Mouse (Mus musculus) thymus, adult 18-20 months (tissue): ENCODE results near the gene Npas2.
A peak's percentile ranks its signal among the peaks of the same experiment; 100 is the strongest.

Experiments
- DNase-seq, 2 experiments: peaks; one replicate each; pipeline ENCODE4 v3.0.0; 2022; ENCODE audit warnings: mixed read lengths in 2 of 2

The Npas2 gene

DNA sequence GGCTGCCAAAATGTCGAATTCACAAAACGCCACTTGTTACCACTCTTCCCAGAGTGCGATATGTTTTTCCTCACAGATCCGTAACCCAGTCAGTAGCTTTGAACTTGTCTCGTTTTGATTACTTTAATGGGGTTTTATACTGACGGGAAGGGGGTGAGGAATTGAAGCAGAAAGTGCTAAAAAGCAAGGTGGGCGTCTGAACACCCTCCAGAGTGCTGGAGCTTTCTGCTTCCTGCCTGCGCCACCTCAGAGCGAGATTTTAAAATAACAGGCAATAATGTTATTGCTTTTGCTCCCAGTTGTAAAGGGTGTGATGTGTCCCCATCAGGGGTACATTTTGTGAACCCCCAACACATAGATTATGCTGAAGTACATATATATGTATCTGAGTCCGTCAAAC is 145.3 kb downstream of the Npas2 start:
- no peak for DNase-seq

DNA sequence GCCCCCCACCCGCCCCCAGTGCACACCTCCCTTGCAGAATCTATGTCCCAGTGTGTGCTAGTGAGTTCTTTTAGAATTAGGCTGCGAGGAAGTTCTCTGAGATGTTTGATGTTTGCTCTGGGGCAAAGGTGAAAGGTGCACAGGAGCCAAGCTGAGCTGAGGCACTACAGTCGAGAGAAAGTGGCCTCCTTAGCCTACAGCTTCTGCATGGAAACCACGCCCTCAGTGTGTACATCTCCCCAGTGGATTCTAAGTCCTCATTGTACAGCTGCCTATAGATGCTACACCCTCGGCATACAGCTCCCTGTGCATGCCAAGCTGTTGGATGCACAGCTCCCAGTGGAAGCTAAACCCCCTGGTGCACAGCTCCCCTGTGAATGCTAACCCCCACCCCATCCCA is 145.9 kb downstream of the Npas2 start:
- no peak for DNase-seq

GRCm38 (mm10) chr1:39340156-39340555 is 146.6 kb downstream of the Npas2 start:
- DNase-seq, result no peak

- DNase-seq, result peak; percentile 18 to 26
Measured at GRCm38 (mm10) chr1:39340647-39341046, 147.1 kb downstream of the Npas2 start.

DNA sequence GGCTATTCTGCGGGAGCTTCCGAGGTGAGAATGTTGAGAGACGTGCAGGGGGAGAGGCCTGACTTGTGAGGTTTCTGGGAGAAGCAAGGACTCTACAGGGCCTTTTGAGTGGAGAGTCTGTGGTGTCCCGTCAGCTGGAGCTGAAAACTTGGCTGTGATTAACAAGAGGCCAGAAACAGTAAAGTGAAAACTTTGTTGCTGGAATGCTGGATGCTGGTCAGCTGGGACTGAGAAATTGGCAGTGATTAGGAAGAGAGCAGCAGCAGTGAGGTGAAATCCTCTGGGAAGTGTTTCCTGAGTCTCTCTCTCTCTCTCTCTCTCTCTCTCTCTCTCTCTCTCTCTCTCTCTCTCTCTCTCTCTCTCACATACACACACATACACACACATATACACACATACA is 148.3 kb downstream of the Npas2 start:
- DNase-seq, result no peak

- DNase-seq, result no peak
Measured at GRCm38 (mm10) chr1:39343242-39343641, 149.7 kb downstream of the Npas2 start.

DNA sequence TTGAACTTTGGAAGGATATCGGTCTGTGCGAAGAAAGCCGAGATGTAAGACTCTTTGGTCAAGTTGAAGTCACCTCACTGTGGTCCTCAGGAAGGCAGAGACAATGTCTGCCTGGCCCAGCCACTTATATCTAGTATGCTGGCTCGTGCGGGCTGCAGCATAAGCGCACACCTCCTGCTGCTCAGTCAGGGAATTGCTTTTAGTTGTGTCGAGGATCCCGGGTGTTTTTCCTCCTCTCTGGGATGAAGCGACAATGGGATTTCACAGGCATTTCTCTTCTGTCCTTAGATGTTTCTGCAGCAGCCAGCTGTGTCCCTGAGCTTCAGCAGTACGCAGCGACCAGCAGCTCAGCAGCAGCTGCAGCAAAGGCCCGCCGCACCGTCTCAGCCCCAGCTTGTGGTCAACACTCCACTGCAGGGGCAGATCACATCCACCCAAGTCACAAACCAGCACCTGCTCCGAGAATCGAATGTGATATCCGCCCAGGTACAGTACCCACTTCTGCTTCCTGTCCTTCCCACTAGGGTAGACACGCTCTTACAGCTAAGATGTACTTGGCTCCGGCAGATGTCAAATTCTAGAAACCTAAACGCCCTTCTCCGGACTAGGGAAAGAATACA is 151.6 kb downstream of the Npas2 start:
- peak; percentile 25 to 30 for DNase-seq

GRCm38 (mm10) chr1:39349001-39349400 is 155.5 kb downstream of the Npas2 start:
- DNase-seq, result no peak

GRCm38 (mm10) chr1:39349427-39349826 is 155.9 kb downstream of the Npas2 start:
- DNase-seq, result no peak

- no peak for DNase-seq
Measured at GRCm38 (mm10) chr1:39361754-39362514, 168.4 kb downstream of the Npas2 start.

DNA sequence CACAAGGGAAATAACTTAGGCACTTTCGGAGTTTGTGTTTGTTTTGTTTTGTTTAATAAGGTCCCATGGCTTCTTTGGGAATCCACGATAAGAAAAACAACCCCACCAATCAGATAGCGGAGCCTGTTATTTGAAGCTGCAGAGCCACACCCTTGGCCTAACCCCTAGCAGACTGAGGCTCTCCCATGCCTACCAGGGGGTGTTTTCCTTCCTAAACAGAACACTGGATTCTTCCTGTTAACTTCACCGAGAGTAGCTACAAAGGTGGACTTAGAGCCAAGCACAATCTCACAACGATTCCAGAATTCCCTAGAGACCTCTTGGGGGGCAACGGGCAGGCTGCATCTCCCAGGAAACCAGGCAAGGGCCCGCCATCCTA is 169.0 kb downstream of the Npas2 start:
- no peak for DNase-seq

- DNase-seq, result no peak
Measured at GRCm38 (mm10) chr1:39365562-39365961, 172.0 kb downstream of the Npas2 start.

- peak in 1 of 2 experiments; percentile 15 for DNase-seq
Measured at GRCm38 (mm10) chr1:39367045-39367444, 173.5 kb downstream of the Npas2 start.

GRCm38 (mm10) chr1:39367601-39368266 is 174.2 kb downstream of the Npas2 start, which contains the start of gene Rpl31:
Gene Rpl31 (plus strand): TSS chr1:39367842.
- peak; percentile 97 to 98 for DNase-seq

DNA sequence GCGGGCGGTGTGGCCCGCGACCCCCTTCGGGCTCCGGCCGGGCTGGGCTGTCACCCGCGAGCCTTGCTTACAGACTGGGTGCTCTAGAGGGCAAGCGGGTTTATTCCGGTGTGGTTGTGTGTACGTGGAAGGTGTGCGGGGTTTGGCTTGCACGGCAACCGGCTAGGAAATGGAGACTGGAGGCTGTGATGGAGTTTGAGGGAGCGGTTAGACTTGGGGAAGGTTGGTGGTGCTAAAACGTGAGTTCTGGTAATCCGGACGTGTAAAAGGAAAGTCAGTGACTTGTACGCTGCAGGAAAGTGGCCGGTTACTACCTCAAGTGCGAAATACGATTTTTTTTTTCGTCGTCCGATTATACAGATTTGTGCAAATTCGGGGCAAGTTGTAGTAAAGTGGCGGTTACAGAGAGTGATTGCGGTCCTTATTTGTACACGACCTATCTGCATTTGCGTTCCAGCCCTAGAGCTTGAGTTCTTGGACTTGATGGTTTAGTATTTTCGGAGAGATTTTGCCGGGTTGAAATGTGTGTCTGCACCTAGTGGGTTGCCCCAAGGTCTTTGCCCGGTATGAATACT is 174.8 kb downstream of the Npas2 start:
- no peak for DNase-seq

DNA sequence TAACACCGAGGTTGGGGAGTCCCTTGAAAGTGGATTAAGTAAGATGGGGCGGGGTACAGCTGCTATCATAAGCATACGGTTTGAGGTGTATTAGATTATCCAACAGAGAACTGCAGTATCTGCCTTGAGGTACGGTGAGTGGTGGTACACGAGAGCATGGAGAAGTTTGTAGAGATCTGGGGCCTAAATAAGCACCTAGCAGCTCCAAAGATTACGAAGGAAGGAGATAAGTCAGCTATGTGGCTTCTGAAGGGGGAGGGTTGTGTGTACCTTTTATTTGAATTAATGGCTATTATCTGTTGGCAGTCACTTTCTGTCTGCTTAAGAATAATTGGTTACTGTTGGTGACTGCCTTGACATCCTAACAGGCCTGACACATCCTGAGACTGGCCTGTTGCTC is 176.9 kb downstream of the Npas2 start:
- DNase-seq, result no peak

DNA sequence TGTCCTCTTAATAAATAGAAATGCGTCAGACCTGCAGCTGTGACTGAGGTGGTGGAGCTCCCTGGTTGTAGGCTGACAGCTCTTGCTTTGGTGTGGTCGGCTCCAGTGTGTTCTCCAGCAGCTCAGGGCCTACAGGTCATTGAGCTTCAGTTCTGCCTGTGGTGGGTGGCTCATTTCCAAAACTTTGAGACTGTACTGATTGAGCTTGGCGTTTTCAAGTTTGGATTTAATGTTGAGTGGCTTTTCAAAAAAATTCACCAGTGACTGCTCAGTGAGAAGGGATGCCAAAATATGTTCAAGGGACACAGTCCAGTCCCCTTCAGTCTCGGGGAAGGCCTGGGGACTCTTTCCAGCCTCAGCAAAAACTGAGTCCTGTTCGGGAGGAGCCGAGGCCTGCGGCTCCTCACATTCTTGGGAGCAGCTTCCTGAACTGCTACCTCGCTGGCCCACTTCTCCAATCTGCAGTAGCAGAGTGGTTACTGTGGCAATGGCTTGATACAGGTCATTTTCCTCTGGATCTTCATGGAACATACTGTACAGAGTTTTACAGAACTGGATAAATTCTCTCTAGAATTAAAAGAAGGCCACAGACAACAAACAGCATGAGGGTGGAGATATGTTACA is 178.8 kb downstream of the Npas2 start:
- DNase-seq, result no peak

DNA sequence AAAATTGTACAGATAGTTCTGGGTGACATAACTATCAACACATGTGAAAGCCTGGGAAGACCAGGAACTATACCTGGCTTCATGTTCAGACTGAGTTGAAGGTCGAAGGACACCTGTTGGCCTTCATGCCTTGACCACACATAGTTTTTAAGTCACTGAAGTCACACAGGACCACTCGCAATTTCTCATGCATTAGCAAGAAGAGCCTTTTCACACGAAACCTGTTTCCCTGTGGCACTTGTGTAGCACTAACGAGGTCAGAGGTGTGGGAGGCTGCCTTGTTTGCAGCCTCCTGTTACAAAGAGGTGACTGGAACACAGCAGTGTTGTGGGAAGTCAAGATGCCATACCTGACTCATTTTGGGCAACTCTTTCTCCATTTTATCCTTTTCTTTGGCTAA is 179.8 kb downstream of the Npas2 start:
- DNase-seq, result no peak

- no peak for DNase-seq
Measured at GRCm38 (mm10) chr1:39374231-39374809, 180.8 kb downstream of the Npas2 start.

GRCm38 (mm10) chr1:39376121-39376520 is 182.6 kb downstream of the Npas2 start:
- DNase-seq, result no peak

DNA sequence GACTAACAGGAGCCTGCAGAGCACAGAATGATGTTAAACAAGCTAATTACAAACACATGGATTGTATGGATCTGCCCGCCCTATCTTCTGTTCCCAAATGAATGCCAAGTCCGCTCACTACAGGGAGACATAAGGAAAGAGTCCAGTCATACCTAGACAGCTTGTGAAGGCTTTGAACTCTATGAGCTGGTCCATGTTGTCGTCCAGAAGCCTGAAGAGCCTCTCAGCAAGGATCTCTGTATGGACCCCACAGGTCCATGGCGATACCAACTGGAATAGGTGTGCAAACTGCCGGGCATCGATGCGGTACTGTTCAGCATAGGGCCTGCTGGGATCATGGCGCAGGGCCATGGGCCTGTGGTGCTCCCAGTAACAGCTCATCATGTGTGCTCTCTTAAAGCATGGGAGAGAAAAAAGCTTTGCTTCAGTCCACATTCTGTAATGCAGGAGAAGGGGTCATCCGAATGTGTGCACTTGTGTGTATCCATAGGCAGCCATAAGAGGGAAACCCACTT is 183.3 kb downstream of the Npas2 start:
- DNase-seq, result no peak

GRCm38 (mm10) chr1:39378540-39378939 is 185.0 kb downstream of the Npas2 start:
- no peak for DNase-seq

DNA sequence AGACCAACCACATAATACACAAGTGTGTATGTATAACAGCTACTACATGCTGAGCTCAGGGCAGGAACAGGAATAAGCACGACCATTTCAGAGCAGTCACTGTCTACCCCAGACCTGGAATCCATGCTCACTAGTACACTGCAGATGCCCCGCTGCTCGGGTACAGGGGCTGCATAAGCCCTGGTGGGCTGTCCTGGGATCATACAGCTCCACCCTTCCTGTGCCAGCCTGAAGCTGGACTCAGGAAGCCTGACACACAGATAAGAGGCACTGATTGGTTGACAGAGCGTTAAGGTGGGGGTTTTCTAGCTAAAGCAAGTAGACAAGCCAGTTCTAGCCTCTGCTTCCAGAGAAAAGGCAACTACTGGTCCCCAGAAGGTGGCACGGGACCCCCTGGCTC is 185.5 kb downstream of the Npas2 start:
- no peak for DNase-seq
